Mouse (Mus musculus): ENCODE results near the gene Nin. TPM values are rescaled to one million over a fixed set of nuclear protein-coding genes. Genes with fewer than 3 reads are reported as not detected.

Gene Nin
- polyA plus RNA-seq (2015; fragmentation: Nextera tagmentation; extraction: Ambion mirVana) = 3.6 and 5.0 TPM in 2 replicates

GRCm38 (mm10) chr12:70113351-70113750 lies at the start of gene Nin:
Gene Nin, minus strand, starts transcription at chr12:70113717.

GRCm38 (mm10) chr12:70153842-70154241 lies 40.3 kb upstream of the Nin start, which contains the start of gene Abhd12b:
Gene Abhd12b, plus strand, starts transcription at chr12:70154142.

DNA sequence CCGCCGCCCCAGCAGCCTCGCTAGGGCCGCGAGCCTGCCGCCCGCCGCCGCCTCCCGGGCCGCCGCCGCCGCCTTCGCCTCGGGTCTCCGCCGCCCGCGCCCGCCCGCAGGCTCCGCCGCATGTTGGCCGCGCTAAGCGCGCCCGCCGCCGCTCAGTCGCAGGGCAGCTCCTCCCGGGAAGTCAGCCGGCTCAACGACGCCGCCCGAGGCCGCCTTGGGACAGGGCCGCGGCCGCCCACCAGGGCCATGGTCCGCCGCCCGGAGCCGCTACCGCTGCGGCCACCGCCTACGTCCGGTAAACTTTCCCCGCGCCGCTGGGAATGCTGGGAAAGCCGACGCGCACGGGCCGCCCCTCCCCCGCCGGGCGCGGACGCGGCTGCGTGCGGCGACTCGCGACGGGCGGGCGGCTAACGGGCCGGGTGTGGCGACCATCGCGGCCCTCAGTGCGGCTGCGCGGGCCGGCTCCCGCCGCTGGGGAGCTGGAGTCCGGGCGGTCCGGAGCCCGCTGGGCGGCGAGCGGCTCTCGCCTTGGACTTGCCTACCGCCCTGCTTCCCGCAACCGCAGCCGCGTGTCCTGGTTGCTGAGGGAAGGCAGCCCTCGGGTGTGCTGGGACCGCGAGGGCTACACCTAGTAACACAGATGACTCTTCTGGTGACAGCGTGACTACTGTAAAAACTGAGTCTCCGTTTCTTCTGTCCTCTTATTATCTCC lies 126.6 kb downstream of the Nin start, which contains the start of gene Sav1:
Sav1 (minus strand) TSS at position 217 of the 712 bp plus-strand sequence.

Other genes with a start within 250 kb of the Nin start
- gene Atl1, start 221.1 kb downstream of the Nin start, polyA plus RNA-seq (2015; fragmentation: Nextera tagmentation; extraction: Ambion mirVana) = 13.4 and 24.9 TPM in 2 replicates
- 17.3 and 22.8 TPM in 2 replicates for gene Map4k5, start 220.5 kb downstream of the Nin start, polyA plus RNA-seq (2015; fragmentation: Nextera tagmentation; extraction: Ambion mirVana)
- 4.8 and 6.1 TPM in 2 replicates for gene Sav1, start 126.7 kb downstream of the Nin start, polyA plus RNA-seq (2015; fragmentation: Nextera tagmentation; extraction: Ambion mirVana)
- gene Abhd12b, start 40.4 kb upstream of the Nin start, polyA plus RNA-seq (2015; fragmentation: Nextera tagmentation; extraction: Ambion mirVana) = 0.09 TPM in 1 of 2 replicates, not detected in the other
- gene Pygl, start 117.8 kb upstream of the Nin start, polyA plus RNA-seq (2015; fragmentation: Nextera tagmentation; extraction: Ambion mirVana) = 30.2 and 33.4 TPM in 2 replicates
- 2.1 and 3.1 TPM in 2 replicates for gene Trim9, start 233.9 kb upstream of the Nin start, polyA plus RNA-seq (2015; fragmentation: Nextera tagmentation; extraction: Ambion mirVana)

Data from adrenal gland, postnatal 0 days (tissue).